Mouse (Mus musculus) heart, embryonic 14.5 days (tissue): Measurements from ENCODE around the gene Smpd2. TPM values are rescaled to one million over a fixed set of nuclear protein-coding genes. Genes with fewer than 3 reads are reported as not detected.

Source experiments
- ATAC-seq: fragments of 200-750 bp; cut with Nextera tagmentation; 2 replicates; pipeline ENCODE4 v1.8.0; 2017; ENCODE audit warnings: low read depth, moderate TSS enrichment; ENCODE audit not compliant: insufficient number of reproducible peaks, insufficient read depth, low FRiP score
- H3K27ac ChIP-seq, 2 experiments: fragments of 200-500 bp in 1 of 2; fragments of 300-500 bp in 1 of 2; sonication (generic) in 1 of 2; replicated peaks in 1 of 2; 2 replicates each; pipeline ENCODE4 v1.5.1; 2012 to 2014; ENCODE audit warnings: low read depth in 2 of 2, low read length in 2 of 2, control low read depth in 1 of 2, mild to moderate bottlenecking in 1 of 2, mixed read lengths in 1 of 2; ENCODE audit not compliant: control insufficient read depth in 1 of 2, insufficient read depth in 1 of 2
- H3K27me3 ChIP-seq: fragments of 300-500 bp; sonication (generic); 2 replicates; pipeline ENCODE4 v1.6.1; 2014; ENCODE audit warnings: mild to moderate bottlenecking, low read length, control low read depth; ENCODE audit not compliant: control insufficient read depth, insufficient read depth
- H3K36me3 ChIP-seq: fragments of 300-500 bp; sonication (generic); 2 replicates; pipeline ENCODE4 v1.6.1; 2014; ENCODE audit warnings: mild to moderate bottlenecking, control low read depth, low read length, mixed read lengths; ENCODE audit not compliant: control insufficient read depth, insufficient read depth
- H3K4me1 ChIP-seq, 2 experiments: fragments of 200-500 bp in 1 of 2; fragments of 300-500 bp in 1 of 2; sonication (generic) in 1 of 2; 2 replicates each; pipeline ENCODE4 v1.6.1; 2012 to 2014; ENCODE audit warnings: low read length in 2 of 2, control low read depth in 1 of 2, mixed read lengths in 1 of 2; ENCODE audit not compliant: control insufficient read depth in 2 of 2, insufficient read depth in 2 of 2
- H3K4me2 ChIP-seq: fragments of 300-500 bp; sonication (generic); 2 replicates; pipeline ENCODE4 v1.6.1; 2014; ENCODE audit warnings: mild to moderate bottlenecking, low read length
- H3K4me3 ChIP-seq, 2 experiments: fragments of 200-500 bp in 1 of 2; fragments of 300-500 bp in 1 of 2; sonication (generic) in 1 of 2; 2 replicates each; pipeline ENCODE4 v1.5.1; 2012 to 2014; ENCODE audit warnings: low read length in 2 of 2, mild to moderate bottlenecking in 2 of 2, control low read depth in 1 of 2, low read depth in 1 of 2, moderate library complexity in 1 of 2; ENCODE audit not compliant: control insufficient read depth in 1 of 2, insufficient read depth in 1 of 2
- H3K9ac ChIP-seq: fragments of 300-500 bp; sonication (generic); 2 replicates; pipeline ENCODE4 v1.6.1; 2014; ENCODE audit warnings: mild to moderate bottlenecking, low read length
- H3K9me3 ChIP-seq: fragments of 300-500 bp; sonication (generic); 2 replicates; pipeline ENCODE4 v1.6.1; 2016; ENCODE audit warnings: low read length, control low read depth; ENCODE audit not compliant: control insufficient read depth
- WGBS: fragments of 180-500 bp; shearing (Covaris S2); extraction: QIAGEN DNeasy Blood & Tissue Kit; methylation state at CpG from one replicate; pipeline ENCODE4 v1.1.7; 2014; 5-methylcytosine and 5-hydroxymethylcytosine counted together
- polyA plus RNA-seq: library from polyadenylated mRNA; unstranded; fragments of >200 nt; fragmentation: Nextera tagmentation; extraction: Ambion mirVana; gene quantifications from 2 replicates; pipeline ENCODE4 v1.2.1, GENCODE M21; 2014

Smpd2 gene
- polyA plus RNA-seq: 51.1 and 54.0 TPM in 2 replicates

- Histone ChIP-seq H3K9me3 (no peaks in the 10 kb centered on the region), H3K36me3 (peaks cover 37% of the 10 kb centered on the region), H3K4me3 (peak within 1 kb of the TSS; percentile 54 to 62), H3K27ac (peak within 1 kb of the TSS; percentile 28 to 80), H3K4me1 (peaks cover 6 to 17% of the 10 kb centered on the region in 2 experiments; a peak in 3 of 4 replicates), H3K9ac (peak within 1 kb of the TSS; percentile 78), H3K27me3 (no peaks in the 10 kb centered on the region), H3K4me2 (peak within 1 kb of the TSS; percentile 100)
- under 1% methylated on average over 50 of the region's 50 CpGs for WGBS
- ATAC-seq: peak; percentile 89
These were observed at the start of gene Smpd2, which contains the start of gene Ppil6 for GRCm38 (mm10) chr10:41489708-41490517. Smpd2 (minus strand) TSS chr10:41490369. Ppil6 (plus strand) TSS chr10:41490439.

GRCm38 (mm10) chr10:41538986-41539385, 48.8 kb upstream of the Smpd2 start:
- no peaks in the 10 kb centered on the region for H3K27me3 ChIP-seq
- H3K36me3 ChIP-seq: peaks cover 42% of the 10 kb centered on the region
- H3K9me3 ChIP-seq: no peaks in the 10 kb centered on the region
- H3K4me2 ChIP-seq: no peak overlapping the region
- no peak for ATAC-seq
- no peak overlapping the region for H3K9ac ChIP-seq
- H3K27ac ChIP-seq: no peak overlapping the region
- H3K4me3 ChIP-seq: no peak overlapping the region
- no peaks in the 10 kb centered on the region for H3K4me1 ChIP-seq
- WGBS: 92% methylated on average over 4 of the region's 4 CpGs

- Histone ChIP-seq H3K9ac (no peak overlapping the region), H3K36me3 (peaks cover 52% of the 10 kb centered on the region), H3K4me3 (no peak overlapping the region), H3K4me2 (no peak overlapping the region), H3K9me3 (no peaks in the 10 kb centered on the region), H3K27me3 (no peaks in the 10 kb centered on the region), H3K4me1 (no peaks in the 10 kb centered on the region), H3K27ac (no peak overlapping the region)
- WGBS: 92% methylated on average over 3 of the region's 3 CpGs
- ATAC-seq: no peak
These were observed 47.8 kb upstream of the Smpd2 start for GRCm38 (mm10) chr10:41537983-41538330.

GRCm38 (mm10) chr10:41537226-41537982, 47.2 kb upstream of the Smpd2 start:
- Histone ChIP-seq H3K9me3 (no peaks in the 10 kb centered on the region), H3K27ac (no peak overlapping the region), H3K9ac (no peak overlapping the region), H3K27me3 (no peaks in the 10 kb centered on the region), H3K4me3 (no peak overlapping the region), H3K4me1 (no peaks in the 10 kb centered on the region), H3K36me3 (peaks cover 58% of the 10 kb centered on the region), H3K4me2 (no peak overlapping the region)
- 91% methylated on average over 4 of the region's 4 CpGs for WGBS
- ATAC-seq: no peak

- ATAC-seq: no peak
- Histone ChIP-seq H3K9ac (no peak overlapping the region), H3K4me2 (no peak overlapping the region), H3K4me3 (no peak overlapping the region), H3K4me1 (no peaks in the 10 kb centered on the region), H3K27ac (no peak overlapping the region), H3K36me3 (peaks cover 59% of the 10 kb centered on the region), H3K27me3 (no peaks in the 10 kb centered on the region), H3K9me3 (no peaks in the 10 kb centered on the region)
- 98% methylated on average over 1 of the region's 1 CpGs for WGBS
These were observed 46.5 kb upstream of the Smpd2 start for GRCm38 (mm10) chr10:41536714-41537113.

GRCm38 (mm10) chr10:41535991-41536390, 45.8 kb upstream of the Smpd2 start:
- H3K27me3 ChIP-seq: no peaks in the 10 kb centered on the region
- H3K4me2 ChIP-seq: no peak overlapping the region
- no peak overlapping the region for H3K4me3 ChIP-seq
- no peak for ATAC-seq
- H3K27ac ChIP-seq: no peak overlapping the region
- no peak overlapping the region for H3K9ac ChIP-seq
- no peaks in the 10 kb centered on the region for H3K9me3 ChIP-seq
- H3K4me1 ChIP-seq: no peaks in the 10 kb centered on the region
- H3K36me3 ChIP-seq: peaks cover 66% of the 10 kb centered on the region
- 91% methylated on average over 2 of the region's 2 CpGs for WGBS

- Histone ChIP-seq H3K36me3 (peaks cover 86% of the 10 kb centered on the region), H3K9ac (no peak overlapping the region), H3K9me3 (no peaks in the 10 kb centered on the region), H3K27me3 (no peaks in the 10 kb centered on the region), H3K4me1 (no peaks in the 10 kb centered on the region), H3K4me2 (no peak overlapping the region), H3K27ac (no peak overlapping the region), H3K4me3 (no peak overlapping the region)
- WGBS: 91% methylated on average over 5 of the region's 5 CpGs
- no peak for ATAC-seq
These were observed 39.8 kb upstream of the Smpd2 start for GRCm38 (mm10) chr10:41529972-41530371.
